Comparison of ENCODE assay signal across 22 mouse cellular contexts in genomic region chr12:95877661-95878060, GRCm38 (mm10).
"Had no signal": no experiment of that assay in that cellular context is flagged by ENCODE, and none has a peak within 500 bp of the region (broad histone marks: within the 10 kb centered on the region; RNA-seq: fewer than 3 reads in every experiment).

No protein-coding gene starts in this region.

- H3K9me3 ChIP-seq: lung, embryonic 15.5 days; megakaryocyte, embryonic 14.5 days; midbrain, embryonic 13.5 days; midbrain, embryonic 15.5 days; neural tube, embryonic 13.5 days; neural tube, embryonic 15.5 days had no signal

- H3K9ac ChIP-seq: liver, postnatal 0 days; lung, embryonic 15.5 days; midbrain, embryonic 13.5 days; midbrain, embryonic 15.5 days; neural tube, embryonic 13.5 days; neural tube, embryonic 15.5 days had no signal

- H3K27me3 ChIP-seq: lung, embryonic 15.5 days; megakaryocyte, embryonic 14.5 days; midbrain, embryonic 13.5 days; midbrain, embryonic 15.5 days; neural tube, embryonic 13.5 days; neural tube, embryonic 15.5 days had no signal

- H3K4me3 ChIP-seq: lung, embryonic 15.5 days; megakaryocyte, embryonic 14.5 days; midbrain, embryonic 13.5 days; midbrain, embryonic 15.5 days; myocyte; neural tube, embryonic 13.5 days; neural tube, embryonic 15.5 days had no signal

- H3K36me3 ChIP-seq: lung, embryonic 15.5 days; midbrain, embryonic 13.5 days; midbrain, embryonic 15.5 days; neural tube, embryonic 13.5 days; neural tube, embryonic 15.5 days had no signal

- DNase-seq: liver, postnatal 0 days; lung, adult 2 months; lung, postnatal 14 days; lung, postnatal 36 days; retina, postnatal 1 day; right cerebral cortex, adult 18-20 months; right cerebral cortex, postnatal 25 days; right cerebral cortex, postnatal 4 days; spleen, adult 18-20 months; thymus, adult 18-20 months; thymus, postnatal 14 days; thymus, postnatal 36 days had no signal

- H3K4me2 ChIP-seq: lung, embryonic 15.5 days; midbrain, embryonic 11.5 days; midbrain, embryonic 13.5 days; midbrain, embryonic 15.5 days; neural tube, embryonic 13.5 days; neural tube, embryonic 15.5 days had no signal

- H3K4me1 ChIP-seq: lung, embryonic 15.5 days; megakaryocyte, embryonic 14.5 days; midbrain, embryonic 13.5 days; midbrain, embryonic 15.5 days; neural tube, embryonic 13.5 days; neural tube, embryonic 15.5 days had no signal

- H3K27ac ChIP-seq: lung, embryonic 15.5 days; macrophage; midbrain, embryonic 13.5 days; midbrain, embryonic 15.5 days; neural tube, embryonic 13.5 days; neural tube, embryonic 15.5 days had no signal

- ATAC-seq: liver, postnatal 0 days; lung, postnatal 0 days; midbrain, embryonic 13.5 days; midbrain, embryonic 15.5 days had no signal
